Mouse (Mus musculus): ENCODE results near the gene Rhbdd1. TPM values are rescaled to one million over a fixed set of nuclear protein-coding genes. Genes with fewer than 3 reads are reported as not detected.
A peak's percentile ranks its signal among the peaks of the same experiment; 100 is the strongest.

The Rhbdd1 gene
- polyA plus RNA-seq, 1 experiment: 12.8 TPM

GRCm38 (mm10) chr1:82334506-82334905 is 18.3 kb downstream of the Rhbdd1 start:
- DNase-seq: no peak
- Histone ChIP-seq H3K4me3 (ENCODE audit: insufficient read depth, low read depth, low read length) (no peak overlapping the region), H3K36me3 (ENCODE audit: control insufficient read depth, insufficient read depth, low read length) (no peaks in the 10 kb centered on the region), H3K27ac (ENCODE audit: insufficient read depth, low read depth, low read length) (no peak overlapping the region), H3K4me1 (ENCODE audit: control insufficient read depth, insufficient read depth, low read length) (no peaks in the 10 kb centered on the region), H3K27me3 (replicated peaks; ENCODE audit: control insufficient read depth, insufficient read depth, low read length) (no peaks in the 10 kb centered on the region)
- TF ChIP-seq CTCF (conservative IDR thresholded peaks at IDR 0.05; ENCODE audit: insufficient read depth, insufficient read length, low read depth, low read length): no peak
- WGBS: 69% methylated on average over 3 of the region's 3 CpGs

GRCm38 (mm10) chr1:82353089-82353488 is 36.8 kb downstream of the Rhbdd1 start:
- 93% methylated on average over 2 of the region's 2 CpGs for WGBS
- DNase-seq: no peak
- Histone ChIP-seq H3K27me3 (replicated peaks; ENCODE audit: control insufficient read depth, insufficient read depth, low read length) (no peaks in the 10 kb centered on the region), H3K4me1 (ENCODE audit: control insufficient read depth, insufficient read depth, low read length) (no peaks in the 10 kb centered on the region), H3K4me3 (ENCODE audit: insufficient read depth, low read depth, low read length) (no peak overlapping the region), H3K27ac (ENCODE audit: insufficient read depth, low read depth, low read length) (no peak overlapping the region), H3K36me3 (ENCODE audit: control insufficient read depth, insufficient read depth, low read length) (no peaks in the 10 kb centered on the region)
- TF ChIP-seq POLR2A (IDR thresholded peaks at IDR 0.05; ENCODE audit: low read depth, low read length) (no peak), CTCF (conservative IDR thresholded peaks at IDR 0.05; ENCODE audit: insufficient read depth, insufficient read length, low read depth, low read length) (no peak)

- Histone ChIP-seq H3K4me3 (ENCODE audit: insufficient read depth, low read depth, low read length) (no peak overlapping the region), H3K27me3 (replicated peaks; ENCODE audit: control insufficient read depth, insufficient read depth, low read length) (no peaks in the 10 kb centered on the region), H3K27ac (ENCODE audit: insufficient read depth, low read depth, low read length) (no peak overlapping the region), H3K36me3 (ENCODE audit: control insufficient read depth, insufficient read depth, low read length) (no peaks in the 10 kb centered on the region), H3K4me1 (ENCODE audit: control insufficient read depth, insufficient read depth, low read length) (no peaks in the 10 kb centered on the region)
- no peak for TF ChIP-seq POLR2A (IDR thresholded peaks at IDR 0.05; ENCODE audit: low read depth, low read length)
- 94% methylated on average over 2 of the region's 2 CpGs for WGBS
- no peak for DNase-seq
Measured at GRCm38 (mm10) chr1:82353755-82354154, 37.5 kb downstream of the Rhbdd1 start.

- H3K27ac ChIP-seq (ENCODE audit: insufficient read depth, low read depth, low read length): no peak overlapping the region
- WGBS: 50% methylated on average over 20 of the region's 20 CpGs
Measured at GRCm38 (mm10) chr1:82358871-82359647, 42.8 kb downstream of the Rhbdd1 start.

GRCm38 (mm10) chr1:82359648-82360026 is 43.4 kb downstream of the Rhbdd1 start:
- Histone ChIP-seq H3K4me3 (ENCODE audit: insufficient read depth, low read depth, low read length) (no peak overlapping the region), H3K27ac (ENCODE audit: insufficient read depth, low read depth, low read length) (no peak overlapping the region), H3K36me3 (ENCODE audit: control insufficient read depth, insufficient read depth, low read length) (no peaks in the 10 kb centered on the region), H3K4me1 (ENCODE audit: control insufficient read depth, insufficient read depth, low read length) (no peaks in the 10 kb centered on the region), H3K27me3 (replicated peaks; ENCODE audit: control insufficient read depth, insufficient read depth, low read length) (no peaks in the 10 kb centered on the region)
- no peak for DNase-seq
- TF ChIP-seq POLR2A (IDR thresholded peaks at IDR 0.05; ENCODE audit: low read depth, low read length) (no peak), CTCF (conservative IDR thresholded peaks at IDR 0.05; ENCODE audit: insufficient read depth, insufficient read length, low read depth, low read length) (no peak)
- WGBS: 66% methylated on average over 1 of the region's 1 CpGs

More at GRCm38 (mm10) chr1:82358871-82359647, 42.8 kb downstream of the Rhbdd1 start:
- Histone ChIP-seq H3K4me1 (ENCODE audit: control insufficient read depth, insufficient read depth, low read length) (no peaks in the 10 kb centered on the region), H3K36me3 (ENCODE audit: control insufficient read depth, insufficient read depth, low read length) (no peaks in the 10 kb centered on the region), H3K27me3 (replicated peaks; ENCODE audit: control insufficient read depth, insufficient read depth, low read length) (no peaks in the 10 kb centered on the region), H3K4me3 (ENCODE audit: insufficient read depth, low read depth, low read length) (peak overlapping the region; percentile 12; the same call in 1 of the 2 replicates)
- peak; percentile 16 for DNase-seq
- TF ChIP-seq POLR2A (IDR thresholded peaks at IDR 0.05; ENCODE audit: low read depth, low read length): no peak
- TF ChIP-seq CTCF (conservative IDR thresholded peaks at IDR 0.05; ENCODE audit: insufficient read depth, insufficient read length, low read depth, low read length): no peak

- WGBS: 50% methylated on average over 4 of the region's 4 CpGs
- H3K27ac ChIP-seq (ENCODE audit: insufficient read depth, low read depth, low read length): no peak overlapping the region
Measured at GRCm38 (mm10) chr1:82361240-82361639, 45.0 kb downstream of the Rhbdd1 start.

GRCm38 (mm10) chr1:82362165-82362564 is 45.9 kb downstream of the Rhbdd1 start:
- Histone ChIP-seq H3K36me3 (ENCODE audit: control insufficient read depth, insufficient read depth, low read length) (no peaks in the 10 kb centered on the region), H3K4me1 (ENCODE audit: control insufficient read depth, insufficient read depth, low read length) (no peaks in the 10 kb centered on the region), H3K27me3 (replicated peaks; ENCODE audit: control insufficient read depth, insufficient read depth, low read length) (no peaks in the 10 kb centered on the region), H3K4me3 (ENCODE audit: insufficient read depth, low read depth, low read length) (no peak overlapping the region), H3K27ac (ENCODE audit: insufficient read depth, low read depth, low read length) (no peak overlapping the region)
- WGBS: 80% methylated on average over 6 of the region's 6 CpGs
- DNase-seq: no peak
- TF ChIP-seq CTCF (conservative IDR thresholded peaks at IDR 0.05; ENCODE audit: insufficient read depth, insufficient read length, low read depth, low read length): no peak
- no peak for TF ChIP-seq POLR2A (IDR thresholded peaks at IDR 0.05; ENCODE audit: low read depth, low read length)

More at GRCm38 (mm10) chr1:82361240-82361639, 45.0 kb downstream of the Rhbdd1 start:
- no peaks in the 10 kb centered on the region for H3K4me1 ChIP-seq (ENCODE audit: control insufficient read depth, insufficient read depth, low read length)
- no peaks in the 10 kb centered on the region for H3K36me3 ChIP-seq (ENCODE audit: control insufficient read depth, insufficient read depth, low read length)
- H3K27me3 ChIP-seq (replicated peaks; ENCODE audit: control insufficient read depth, insufficient read depth, low read length): no peaks in the 10 kb centered on the region
- H3K4me3 ChIP-seq (ENCODE audit: insufficient read depth, low read depth, low read length): no peak overlapping the region
- no peak for DNase-seq
- no peak for TF ChIP-seq CTCF (conservative IDR thresholded peaks at IDR 0.05; ENCODE audit: insufficient read depth, insufficient read length, low read depth, low read length)
- TF ChIP-seq POLR2A (IDR thresholded peaks at IDR 0.05; ENCODE audit: low read depth, low read length): no peak
